Mouse (Mus musculus) ES-E14 (cell line): Measurements from ENCODE around the gene Gm28374.
A peak's percentile ranks its signal among the peaks of the same experiment; 100 is the strongest.

Source experiments
- CHD2 ChIP-seq: IDR thresholded peaks from 2 replicates; pipeline ENCODE4 v1.6.1; 2014; ENCODE audit warnings: mild to moderate bottlenecking, low read depth, low read length, inconsistent platforms
- HCFC1 ChIP-seq: IDR thresholded peaks from 2 replicates; pipeline ENCODE4 v1.6.1; 2012; ENCODE audit warnings: low read length, inconsistent platforms, borderline replicate concordance; ENCODE audit not compliant: insufficient read depth
- MAFK ChIP-seq: IDR thresholded peaks from 2 replicates; pipeline ENCODE4 v1.6.1; 2014; ENCODE audit warnings: mild to moderate bottlenecking, low read depth, low read length, inconsistent platforms; ENCODE audit not compliant: insufficient read depth
- ZC3H11A ChIP-seq: IDR thresholded peaks from 2 replicates; pipeline ENCODE4 v1.6.1; 2012; ENCODE audit warnings: low read depth, mild to moderate bottlenecking, inconsistent platforms, low read length, borderline replicate concordance
- ZNF384 ChIP-seq: IDR thresholded peaks from 2 replicates; pipeline ENCODE4 v1.6.1; 2012; ENCODE audit warnings: low read depth, low read length, inconsistent platforms

DNA sequence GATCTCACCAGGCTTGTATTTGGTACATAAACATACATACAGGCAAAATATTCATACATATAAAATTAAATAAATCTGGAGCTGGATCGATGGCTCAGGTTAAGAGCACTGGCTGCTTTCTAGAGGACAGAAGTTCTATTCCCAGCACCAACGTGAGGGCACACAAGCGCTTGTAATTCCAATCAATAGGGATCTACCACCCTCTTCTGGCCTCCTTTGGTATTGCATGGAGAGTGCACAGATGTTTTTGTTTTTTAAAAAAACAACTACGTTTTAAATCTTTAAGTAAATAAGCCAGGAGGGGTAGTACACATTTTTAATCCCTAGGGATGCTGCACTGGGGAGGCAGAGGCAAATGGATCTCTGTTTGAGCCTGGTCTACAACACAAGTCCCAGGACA, 44.2 kb upstream of the Gm28374 start:
- no peak for TF ChIP-seq MAFK
- TF ChIP-seq CHD2 = no peak
- TF ChIP-seq ZNF384 = peak; percentile 66; the same call in 1 of the 2 replicates
- no peak for TF ChIP-seq HCFC1
- TF ChIP-seq ZC3H11A = peak; percentile 60; the same call in 1 of the 2 replicates
